Comparison of ENCODE assay signal across 9 mouse cellular contexts in the genomic region with DNA sequence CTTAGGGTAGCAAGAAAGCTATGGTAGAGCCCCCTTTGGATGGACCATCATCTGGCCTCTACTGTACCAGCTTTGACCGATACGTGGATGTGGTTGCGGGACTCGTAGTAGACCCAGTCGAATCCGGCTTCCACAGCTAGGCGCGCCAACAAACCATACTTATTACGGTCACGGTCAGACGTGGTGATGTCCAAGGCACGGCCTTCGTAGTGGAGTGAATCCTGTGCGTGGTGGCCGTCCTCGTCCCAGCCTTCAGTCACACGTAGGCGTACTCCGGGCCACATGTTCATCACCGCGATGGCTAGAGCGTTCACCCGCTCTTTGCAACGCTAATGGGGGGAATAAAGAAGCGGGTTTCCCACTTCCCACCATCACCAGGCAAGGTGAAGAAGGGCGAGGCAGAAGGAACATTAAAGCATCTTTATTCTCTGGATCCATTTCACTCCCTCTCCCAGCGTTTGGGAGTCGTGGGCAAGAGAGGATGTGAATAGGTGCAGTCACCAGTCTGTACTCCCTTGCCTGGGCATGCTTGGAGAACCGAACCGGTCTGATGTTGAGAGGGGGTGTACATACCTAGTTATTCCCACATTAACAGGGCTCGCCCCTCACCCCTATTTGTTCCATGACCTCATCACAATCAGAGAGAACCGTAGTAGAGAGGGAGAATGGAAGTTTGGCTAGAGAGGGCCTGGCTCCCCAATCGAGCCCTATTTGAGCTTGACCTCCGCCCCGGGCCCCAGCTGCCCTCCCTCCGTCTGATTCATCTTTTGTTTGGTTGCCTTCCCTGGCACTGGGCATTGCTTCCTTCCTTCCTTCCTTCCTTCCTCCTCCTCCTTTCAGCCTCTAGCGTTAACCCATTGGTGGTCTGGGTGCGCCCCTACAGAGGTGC. TPM values are rescaled to one million over a fixed set of nuclear protein-coding genes. Genes with fewer than 3 reads are reported as not detected.
A peak's percentile ranks its signal among the peaks of the same experiment; 100 is the strongest.
DNase-seq lines count a peak whose midpoint lies in the region; ATAC-seq lines count a peak whose summit lies in the region.
"Had no signal": no experiment of that assay in that cellular context is flagged by ENCODE, and none has a peak within 500 bp of the region (broad histone marks: within the 10 kb centered on the region; RNA-seq: fewer than 3 reads in every experiment).

No protein-coding gene starts in this region.

- H3K27ac ChIP-seq in hindbrain, embryonic 14.5 days, result no peak overlapping the region
- H3K27ac ChIP-seq in midbrain, embryonic 10.5 days (replicated peaks), result peak overlapping the region; percentile 84

- DNase-seq in adrenal gland, postnatal 36 days, result peak; percentile 36 to 42
- DNase-seq in adrenal gland, adult (ENCODE audit: inconsistent age in 2 of 2, low spot score in 1 of 2), result no peak
- peak; percentile 43 for DNase-seq in embryo, embryonic 10 days (ENCODE audit: low spot score)
- DNase-seq in hindbrain, embryonic 14.5 days (ENCODE audit: low spot score), result no peak
- DNase-seq in midbrain, embryonic 10.5 days (ENCODE audit: low spot score), result peak; percentile 52
- DNase-seq in cerebellum, adult 11 months, result no peak
- no peak for DNase-seq in spleen, adult 12 weeks (ENCODE audit: low spot score)
- no peak for DNase-seq in right cerebral cortex, adult 18-20 months

- no peaks in the 10 kb centered on the region for H3K36me3 ChIP-seq in hindbrain, embryonic 14.5 days (replicated peaks; ENCODE audit: control insufficient read depth, insufficient read depth)
- H3K36me3 ChIP-seq in midbrain, embryonic 10.5 days, result no peaks in the 10 kb centered on the region

- peaks cover 30% of the 10 kb centered on the region for H3K4me1 ChIP-seq in hindbrain, embryonic 14.5 days (replicated peaks; ENCODE audit: control insufficient read depth, insufficient read depth, low read length)
- peaks cover 58% of the 10 kb centered on the region for H3K4me1 ChIP-seq in midbrain, embryonic 10.5 days

- peaks cover 88% of the 10 kb centered on the region for H3K27me3 ChIP-seq in hindbrain, embryonic 14.5 days (ENCODE audit: control insufficient read depth, insufficient read depth, low read length)
- H3K27me3 ChIP-seq in midbrain, embryonic 10.5 days (ENCODE audit: low read depth, poor library complexity, severe bottlenecking), result peaks cover 97% of the 10 kb centered on the region

- H3K9ac ChIP-seq in hindbrain, embryonic 14.5 days, result peak overlapping the region; percentile 54; the same call in 1 of the 2 replicates

- ATAC-seq in hindbrain, embryonic 14.5 days (ENCODE audit: low FRiP score), result no peak

- peak overlapping the region; percentile 42 for H3K4me3 ChIP-seq in hindbrain, embryonic 14.5 days (replicated peaks; ENCODE audit: low read length)
- peak overlapping the region; percentile 63 for H3K4me3 ChIP-seq in midbrain, embryonic 10.5 days

- 3% methylated on average over 38 of the region's 38 CpGs for WGBS in hindbrain, embryonic 14.5 days
- 2% methylated on average over 38 of the region's 38 CpGs for WGBS in midbrain, embryonic 10.5 days

- peak overlapping the region; percentile 92 for H3K4me2 ChIP-seq in hindbrain, embryonic 14.5 days (replicated peaks)

- H3K9me3 ChIP-seq in hindbrain, embryonic 14.5 days (ENCODE audit: control insufficient read depth, low read length), result no peaks in the 10 kb centered on the region
- no peaks in the 10 kb centered on the region for H3K9me3 ChIP-seq in midbrain, embryonic 10.5 days (replicated peaks)

RNA-seq across cellular contexts. Expression of gene Rhebl1, which starts 0.7 kb away (rescaled TPM):
- total RNA-seq in adrenal gland, postnatal 36 days (2021), result 1 to 10 TPM; 2.2 to 2.9 TPM
- polyA plus RNA-seq in hindbrain, embryonic 14.5 days (2014; fragmentation: Nextera tagmentation; extraction: Ambion mirVana), result 19.4 and 19.8 TPM in 2 replicates
- 19.3 and 23.9 TPM in 2 replicates for polyA plus RNA-seq in midbrain, embryonic 10.5 days (2016; fragmentation: Nextera tagmentation; extraction: Ambion mirVana)

RNA-seq across cellular contexts. Expression of gene Dhh, which starts 3.4 kb away (rescaled TPM):
- total RNA-seq in adrenal gland, postnatal 36 days (2021), result 1 to 10 TPM; 2.2 to 3.0 TPM
- 1.1 and 1.4 TPM in 2 replicates for polyA plus RNA-seq in hindbrain, embryonic 14.5 days (2014; fragmentation: Nextera tagmentation; extraction: Ambion mirVana)
- polyA plus RNA-seq in midbrain, embryonic 10.5 days (2016; fragmentation: Nextera tagmentation; extraction: Ambion mirVana), result 0.27 and 0.58 TPM in 2 replicates
- polyA plus RNA-seq: erythroblast, embryonic 14.5 days had no signal

RNA-seq across cellular contexts. Expression of gene Lmbr1l, which starts 23.0 kb away (rescaled TPM):
- 10 to 100 TPM; 14.0 to 15.5 TPM for total RNA-seq in adrenal gland, postnatal 36 days (2021)
- 6.4 and 8.1 TPM in 2 replicates for polyA plus RNA-seq in hindbrain, embryonic 14.5 days (2014; fragmentation: Nextera tagmentation; extraction: Ambion mirVana)
- 24.7 and 28.6 TPM in 2 replicates for polyA plus RNA-seq in midbrain, embryonic 10.5 days (2016; fragmentation: Nextera tagmentation; extraction: Ambion mirVana)

RNA-seq across cellular contexts. Expression of gene Kmt2d, which starts 24.0 kb away (rescaled TPM):
- 10 to 100 TPM; 52.1 to 79.5 TPM for total RNA-seq in adrenal gland, postnatal 36 days (2021)
- 12.9 and 14.9 TPM in 2 replicates for polyA plus RNA-seq in hindbrain, embryonic 14.5 days (2014; fragmentation: Nextera tagmentation; extraction: Ambion mirVana)
- 9.1 and 10.1 TPM in 2 replicates for polyA plus RNA-seq in midbrain, embryonic 10.5 days (2016; fragmentation: Nextera tagmentation; extraction: Ambion mirVana)

RNA-seq across cellular contexts. Expression of gene Tuba1b, which starts 39.4 kb away (rescaled TPM):
- total RNA-seq in adrenal gland, postnatal 36 days (2021), result 100 to 1,000 TPM; 252 to 276 TPM
- 1,223 and 1,455 TPM in 2 replicates for polyA plus RNA-seq in hindbrain, embryonic 14.5 days (2014; fragmentation: Nextera tagmentation; extraction: Ambion mirVana)
- polyA plus RNA-seq in midbrain, embryonic 10.5 days (2016; fragmentation: Nextera tagmentation; extraction: Ambion mirVana), result 2,448 and 2,588 TPM in 2 replicates

Comparison
In these comparisons a context has a peak if more than half of its experiments do, and no peak if none do; other contexts are left out.
1. DNase-seq: peak in adrenal gland, postnatal 36 days (2 of 2), embryo, embryonic 10 days (single experiment) and midbrain, embryonic 10.5 days (single experiment); none in adrenal gland, adult (0 of 2), hindbrain, embryonic 14.5 days (single experiment), cerebellum, adult 11 months (single experiment), spleen, adult 12 weeks (single experiment) and right cerebral cortex, adult 18-20 months (single experiment).